Mouse (Mus musculus) heart, adult 2 months (tissue): ENCODE results near the gene Lpin2.

Experiments
- CTCF ChIP-seq: fragments of 200-600 bp; IDR thresholded peaks from 2 replicates; pipeline ENCODE4 v1.8.1; 2022; ENCODE audit warnings: antibody characterized with exemption, mild to moderate bottlenecking, moderate library complexity
- EP300 ChIP-seq: fragments of 200-500 bp; IDR thresholded peaks from 2 replicates; pipeline ENCODE4 v1.6.1; 2011; ENCODE audit warnings: low read depth, low read length, control low read depth; ENCODE audit not compliant: insufficient read depth
- POLR2A ChIP-seq: fragments of 200-500 bp; IDR thresholded peaks from 2 replicates; pipeline ENCODE4 v1.6.1; 2011; ENCODE audit warnings: mild to moderate bottlenecking, low read depth, low read length, control low read depth; ENCODE audit not compliant: insufficient read depth

DNA sequence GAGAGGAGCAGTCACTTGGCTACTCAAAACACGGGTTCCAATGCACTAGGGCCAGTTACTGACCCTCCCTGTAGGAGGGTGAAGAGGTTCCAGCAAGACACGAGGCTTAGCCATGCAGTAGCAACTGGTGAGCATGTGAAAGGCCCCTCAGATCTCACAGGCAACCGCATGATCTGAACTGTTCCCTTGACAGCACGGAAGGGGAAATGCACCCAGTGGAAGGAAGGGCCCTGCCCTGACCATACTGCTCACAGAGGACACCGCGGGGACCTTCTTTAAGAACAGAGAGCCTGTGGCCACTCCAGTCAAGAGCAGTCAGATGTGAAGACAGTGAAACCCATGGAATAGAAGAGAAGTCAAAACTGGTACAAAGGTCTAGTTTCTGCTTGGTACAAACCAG is 80.8 kb downstream of the Lpin2 start:
- TF ChIP-seq CTCF = no peak
- no peak for TF ChIP-seq EP300
- no peak for TF ChIP-seq POLR2A
